Mouse (Mus musculus): ENCODE measurements at regions not wholly inside any gene's neighbourhood (a gene's known extent, or its start where the extent isn't known, plus 50 kb on each side); places are given as distances from the start of the nearest gene placed in this dataset.

DNA sequence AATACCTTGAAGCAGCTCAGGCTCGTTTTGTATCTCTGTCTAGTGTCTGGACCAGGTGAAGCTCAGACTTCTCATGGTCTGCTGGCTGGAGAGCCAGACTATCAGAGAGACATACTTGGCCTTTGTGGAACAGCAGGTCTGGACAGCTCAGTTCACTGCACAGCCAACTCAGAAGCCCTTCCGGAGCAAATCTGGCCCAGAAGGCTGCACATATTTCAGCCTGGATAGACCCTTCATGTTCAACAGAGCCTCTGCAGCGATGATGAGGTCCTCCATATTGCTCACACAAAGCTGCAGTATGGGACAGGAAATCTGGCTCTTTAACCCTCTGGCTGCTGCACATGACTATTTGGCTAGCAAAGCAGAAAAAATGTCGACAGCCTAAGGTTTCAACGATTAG is 108.7 kb upstream of the Gk2 start:
- no peak for TF ChIP-seq POLR2A (IDR thresholded peaks at IDR 0.05; ENCODE audit: borderline replicate concordance, extremely low read depth, insufficient read depth, insufficient read length, poor library complexity, severe bottlenecking)
- no peak for TF ChIP-seq CTCF (IDR thresholded peaks at IDR 0.05; ENCODE audit: borderline replicate concordance, extremely low read depth, insufficient read depth, insufficient read length)
